Mouse (Mus musculus) heart, postnatal 0 days (tissue): ENCODE results near the gene Lrrc74a. TPM values are rescaled to one million over a fixed set of nuclear protein-coding genes. Genes with fewer than 3 reads are reported as not detected.
A peak's percentile ranks its signal among the peaks of the same experiment; 100 is the strongest.

ENCODE experiments used
- ATAC-seq: fragments of 200-750 bp; cut with Nextera tagmentation; 2 replicates; pipeline ENCODE4 v1.8.0; 2017; ENCODE audit warnings: low read depth, moderate number of reproducible peaks, moderate library complexity; ENCODE audit not compliant: insufficient read depth
- DNase-seq: peaks from one replicate; pipeline ENCODE4 v3.0.0-alpha.2; 2016; ENCODE audit warnings: low spot score
- H3K27ac ChIP-seq: fragments of 300-500 bp; sonication (generic); 2 replicates; pipeline ENCODE4 v1.5.1; 2014; ENCODE audit warnings: low read depth, mild to moderate bottlenecking
- H3K27me3 ChIP-seq: fragments of 300-500 bp; sonication (generic); 2 replicates; pipeline ENCODE4 v1.6.1; 2014; ENCODE audit warnings: low read length, mixed read lengths; ENCODE audit not compliant: control insufficient read depth, insufficient read depth
- H3K36me3 ChIP-seq: fragments of 300-500 bp; sonication (generic); replicated peaks from 2 replicates; pipeline ENCODE4 v1.6.1; 2014; ENCODE audit warnings: low read length, mixed read lengths; ENCODE audit not compliant: control insufficient read depth, insufficient read depth
- H3K4me1 ChIP-seq: fragments of 300-500 bp; sonication (generic); 2 replicates; pipeline ENCODE4 v1.6.1; 2014; ENCODE audit warnings: antibody characterized with exemption; ENCODE audit not compliant: control insufficient read depth, insufficient read depth
- H3K4me2 ChIP-seq: fragments of 300-500 bp; sonication (generic); 2 replicates; pipeline ENCODE4 v1.6.1; 2014; ENCODE audit warnings: low read depth, mild to moderate bottlenecking, low read length, moderate library complexity
- H3K4me3 ChIP-seq: fragments of 300-500 bp; sonication (generic); 2 replicates; pipeline ENCODE4 v1.5.1; 2014; ENCODE audit warnings: low read depth, low read length
- H3K9ac ChIP-seq: fragments of 300-500 bp; sonication (generic); replicated peaks from 2 replicates; pipeline ENCODE4 v1.6.1; 2014; ENCODE audit warnings: low read depth, low read length, mixed read lengths
- H3K9me3 ChIP-seq: fragments of 300-500 bp; sonication (generic); replicated peaks from 2 replicates; pipeline ENCODE4 v1.6.1; 2016; ENCODE audit warnings: low read length; ENCODE audit not compliant: control insufficient read depth
- CTCF ChIP-seq: IDR thresholded peaks from 2 replicates; pipeline ENCODE4 v1.5.1; 2016; ENCODE audit warnings: antibody characterized with exemption, control low read depth, low read depth
- EP300 ChIP-seq: IDR thresholded peaks from 2 replicates; pipeline ENCODE4 v1.6.1; 2016; ENCODE audit warnings: antibody characterized with exemption, low read depth
- WGBS: fragments of 180-500 bp; shearing (Covaris S2); extraction: QIAGEN DNeasy Blood & Tissue Kit; methylation state at CpG from one replicate; pipeline ENCODE4 v1.1.7; 2014; 5-methylcytosine and 5-hydroxymethylcytosine counted together
- polyA plus RNA-seq: library from polyadenylated mRNA; unstranded; fragments of >200 nt; fragmentation: Nextera tagmentation; extraction: Ambion mirVana; gene quantifications from 2 replicates; pipeline ENCODE4 v1.2.1, GENCODE M21; 2015
- total RNA-seq: library from RNA; depleted of rRNA; stranded (reverse); fragments of >200 nt; gene quantifications from 2 replicates; pipeline ENCODE4 v1.2.3, GENCODE M21; 2014; ENCODE audit warnings: low replicate concordance

Gene Lrrc74a
- total and polyA plus RNA-seq, 2 experiments from 2014 or later: not detected

DNA sequence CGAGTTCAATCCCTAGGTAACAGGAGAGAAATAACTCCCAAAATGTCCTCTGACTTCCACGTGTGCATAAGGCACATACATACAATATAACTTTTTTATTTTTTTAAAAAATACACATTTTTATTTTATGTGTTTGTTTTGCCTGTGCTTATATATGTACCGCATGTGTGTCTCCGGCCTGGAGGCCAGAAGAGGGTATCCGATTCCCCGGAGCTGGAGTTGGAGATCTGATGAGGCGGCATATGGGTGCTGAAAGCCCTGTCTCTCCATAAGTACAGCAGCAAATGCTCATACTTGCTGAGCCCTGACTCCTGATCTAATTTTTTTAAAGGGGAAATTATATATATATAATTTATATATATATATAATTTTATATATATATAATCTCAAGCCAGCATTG is 65.6 kb downstream of the Lrrc74a start:
- no peak overlapping the region for H3K4me3 ChIP-seq
- H3K4me1 ChIP-seq: peaks cover 48% of the 10 kb centered on the region

DNA sequence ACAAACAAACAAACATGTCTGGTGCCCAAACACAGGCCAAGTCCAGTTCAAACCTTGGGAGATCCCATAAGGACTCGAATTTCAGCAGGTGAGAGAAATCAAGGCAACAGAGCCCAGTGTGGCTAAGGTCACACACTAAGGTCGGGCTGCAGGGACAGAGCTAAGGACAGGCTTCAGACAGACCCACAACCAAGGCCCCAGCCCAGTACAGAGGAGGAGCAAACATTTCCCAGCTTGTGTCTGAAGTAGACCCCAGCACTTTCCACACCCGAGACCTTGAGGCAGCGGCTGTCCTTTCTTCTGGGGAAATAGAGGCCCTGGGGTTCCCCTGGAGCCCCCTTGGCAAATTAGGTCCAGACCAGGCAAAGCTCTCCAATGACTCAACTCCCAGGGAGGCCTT is 66.2 kb downstream of the Lrrc74a start:
- H3K36me3 ChIP-seq: no peaks in the 10 kb centered on the region
- DNase-seq: no peak
- TF ChIP-seq EP300 (no peak), CTCF (no peak)
- peak overlapping the region; percentile 98 for H3K27ac ChIP-seq
- H3K4me2 ChIP-seq: no peak overlapping the region
- WGBS: 49% methylated on average over 4 of the region's 4 CpGs
- peak overlapping the region; percentile 42; the same call in 1 of the 2 replicates for H3K9ac ChIP-seq
- H3K4me1 ChIP-seq: peaks cover 48% of the 10 kb centered on the region
- no peaks in the 10 kb centered on the region for H3K9me3 ChIP-seq
- no peak overlapping the region for H3K4me3 ChIP-seq
- no peak for ATAC-seq
- no peaks in the 10 kb centered on the region for H3K27me3 ChIP-seq

More for the DNA sequence above, 65.6 kb downstream of the Lrrc74a start:
- TF ChIP-seq CTCF (no peak), EP300 (no peak)
- no peaks in the 10 kb centered on the region for H3K36me3 ChIP-seq
- ATAC-seq (no peak), DNase-seq (no peak)
- H3K27me3 ChIP-seq: no peaks in the 10 kb centered on the region
- H3K27ac ChIP-seq: peak overlapping the region; percentile 98
- H3K9ac ChIP-seq: no peak overlapping the region
- H3K9me3 ChIP-seq: no peaks in the 10 kb centered on the region
- 84% methylated on average over 7 of the region's 7 CpGs for WGBS
- H3K4me2 ChIP-seq: no peak overlapping the region

- ATAC-seq (peak; percentile 25), DNase-seq (peak; percentile 86)
- peak overlapping the region; percentile 98 for H3K27ac ChIP-seq
- TF ChIP-seq CTCF: no peak
- TF ChIP-seq EP300: no peak
- H3K4me3 ChIP-seq: no peak overlapping the region; the same call in 1 of the 2 replicates
- H3K9me3 ChIP-seq: no peaks in the 10 kb centered on the region
- H3K27me3 ChIP-seq: no peaks in the 10 kb centered on the region
- H3K4me2 ChIP-seq: peak overlapping the region; percentile 51
- peak overlapping the region; percentile 42; the same call in 1 of the 2 replicates for H3K9ac ChIP-seq
- 3% methylated on average over 7 of the region's 7 CpGs for WGBS
- no peaks in the 10 kb centered on the region for H3K36me3 ChIP-seq
- peaks cover 49% of the 10 kb centered on the region for H3K4me1 ChIP-seq
Observed at GRCm38 (mm10) chr12:86800765-86801147, 66.6 kb downstream of the Lrrc74a start.

GRCm38 (mm10) chr12:86801148-86802004 is 67.2 kb downstream of the Lrrc74a start:
- Histone ChIP-seq H3K9ac (peak overlapping the region; percentile 42), H3K4me1 (peaks cover 55% of the 10 kb centered on the region), H3K4me3 (peak overlapping the region; percentile 2; the same call in 1 of the 2 replicates), H3K4me2 (peak overlapping the region; percentile 51), H3K9me3 (no peaks in the 10 kb centered on the region), H3K27me3 (no peaks in the 10 kb centered on the region), H3K27ac (peak overlapping the region; percentile 98), H3K36me3 (no peaks in the 10 kb centered on the region)
- DNase-seq: peak; percentile 97
- 2% methylated on average over 22 of the region's 23 CpGs for WGBS
- ATAC-seq: peak; percentile 90
- no peak for TF ChIP-seq CTCF
- TF ChIP-seq EP300: peak; percentile 99

GRCm38 (mm10) chr12:86802005-86802671 is 68.0 kb downstream of the Lrrc74a start:
- no peak for TF ChIP-seq CTCF
- TF ChIP-seq EP300: no peak
- peak; percentile 18; the same call in 1 of the 2 replicates for ATAC-seq
- WGBS: 3% methylated on average over 17 of the region's 17 CpGs

More at GRCm38 (mm10) chr12:86802005-86802671, 68.0 kb downstream of the Lrrc74a start:
- Histone ChIP-seq H3K9ac (peak overlapping the region; percentile 24), H3K27ac (peak overlapping the region; percentile 98), H3K27me3 (no peaks in the 10 kb centered on the region), H3K4me1 (peaks cover 56% of the 10 kb centered on the region), H3K4me2 (peak overlapping the region; percentile 51), H3K4me3 (0 out of 2 replicates have a peak overlapping the region, but pooled peaks have one; percentile 2), H3K36me3 (no peaks in the 10 kb centered on the region), H3K9me3 (no peaks in the 10 kb centered on the region)
- peak; percentile 83 for DNase-seq
